Mouse (Mus musculus): Measurements from ENCODE around the gene Fam161a.

- no peak for TF ChIP-seq CTCF (IDR thresholded peaks at IDR 0.05; ENCODE audit: extremely low read depth, insufficient read depth, insufficient read length, insufficient replicate concordance)
- TF ChIP-seq POLR2A (IDR thresholded peaks at IDR 0.05; ENCODE audit: low read depth, low read length): no peak
Measured at GRCm38 (mm10) chr11:23029399-23029798, 22.1 kb downstream of the Fam161a start.

Measured in spleen, adult 2 months (tissue).